Mouse (Mus musculus) kidney, adult 2 months (tissue): ENCODE data around the gene Ankrd13b.

Source experiments
- CTCF ChIP-seq: fragments of 200-500 bp; conservative IDR thresholded peaks from 2 replicates; pipeline ENCODE4 v1.5.1; 2011; ENCODE audit warnings: low read depth, mild to moderate bottlenecking, control low read depth, low read length, moderate library complexity, mixed read lengths; ENCODE audit not compliant: insufficient read depth, insufficient read length
- POLR2A ChIP-seq: fragments of 200-500 bp; IDR thresholded peaks from one replicate; pipeline ENCODE4 v1.6.1; 2011; ENCODE audit warnings: low read depth, low read length, control low read depth

GRCm38 (mm10) chr11:77491123-77491501, 1.6 kb upstream of the Ankrd13b start:
- TF ChIP-seq POLR2A (no peak), CTCF (peak; percentile 93)
